Mouse (Mus musculus) erythroblast, embryonic 14.5 days (primary cell): ENCODE measurements around the gene Nup205.

Experiments
- GATA1 ChIP-seq: IDR thresholded peaks from 2 replicates; pipeline ENCODE4 v1.6.1; 2012; ENCODE audit warnings: low read length, inconsistent platforms, mixed read lengths
- TAL1 ChIP-seq: IDR thresholded peaks from 3 replicates; pipeline ENCODE4 v1.6.1; 2012; ENCODE audit warnings: low read length, inconsistent platforms, mixed read lengths

GRCm38 (mm10) chr6:35236108-35236785 is 59.0 kb downstream of the Nup205 start:
- TF ChIP-seq GATA1 (no peak), TAL1 (no peak)
